Mouse (Mus musculus) urinary bladder, postnatal 25 days (tissue): ENCODE measurements around the gene Uba2.
"Not testable (repeated sequence)": the region's sequence is repeated elsewhere in the genome, so short reads cannot be mapped to it uniquely, and the experiment has no call there.

Experiments
- DNase-seq: peaks from one replicate; pipeline ENCODE4 v3.0.0; 2022; ENCODE audit warnings: low spot score

Gene Uba2

GRCm38 (mm10) chr7:34166850-34167249, 2.5 kb downstream of the Uba2 start:
- peak; percentile 11 for DNase-seq

DNA sequence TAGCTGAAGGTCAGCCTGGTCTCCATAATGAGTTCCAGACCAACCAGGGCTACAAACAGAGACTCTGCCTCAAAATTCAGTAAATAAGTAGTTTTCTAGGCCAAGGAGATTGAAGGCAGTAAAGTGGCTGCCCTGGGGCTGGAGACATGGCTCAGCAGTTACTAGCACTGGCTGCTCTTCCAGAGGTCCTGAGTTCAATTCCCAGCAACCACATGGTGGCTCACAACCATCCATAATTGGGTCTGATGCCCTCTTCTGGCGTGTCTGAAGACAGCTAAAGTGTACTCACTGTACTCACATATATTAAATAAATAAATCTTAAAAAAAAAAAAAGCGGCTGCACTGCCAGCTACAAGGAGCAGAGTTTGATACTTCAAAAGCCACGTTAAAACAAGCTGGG, 3.4 kb downstream of the Uba2 start:
- DNase-seq, result no peak

GRCm38 (mm10) chr7:34164671-34165070, 4.7 kb downstream of the Uba2 start:
- DNase-seq, result no peak

DNA sequence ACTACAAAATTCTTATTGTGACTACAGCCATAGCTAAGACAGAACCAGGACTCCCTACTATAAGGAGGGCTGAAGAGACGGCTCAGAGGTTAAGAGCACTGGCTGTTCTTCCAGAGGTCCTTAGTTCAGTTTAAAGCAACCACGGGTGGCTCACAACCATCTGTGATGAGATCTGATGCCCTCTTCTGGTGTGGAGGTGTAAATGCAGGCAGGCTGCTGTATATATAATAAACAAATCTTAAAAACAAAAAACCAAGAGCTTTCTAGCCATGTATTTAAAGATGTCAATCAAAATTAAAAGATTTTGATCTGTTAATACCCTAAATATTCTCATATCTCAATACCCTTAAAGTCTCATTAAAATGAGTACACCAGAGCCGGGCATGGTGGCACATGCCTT, 10.2 kb downstream of the Uba2 start:
- no peak for DNase-seq

- DNase-seq, result no peak
These were observed 11.4 kb downstream of the Uba2 start for GRCm38 (mm10) chr7:34157994-34158393.

- no peak for DNase-seq
These were observed 22.2 kb downstream of the Uba2 start for GRCm38 (mm10) chr7:34147193-34147592.

DNA sequence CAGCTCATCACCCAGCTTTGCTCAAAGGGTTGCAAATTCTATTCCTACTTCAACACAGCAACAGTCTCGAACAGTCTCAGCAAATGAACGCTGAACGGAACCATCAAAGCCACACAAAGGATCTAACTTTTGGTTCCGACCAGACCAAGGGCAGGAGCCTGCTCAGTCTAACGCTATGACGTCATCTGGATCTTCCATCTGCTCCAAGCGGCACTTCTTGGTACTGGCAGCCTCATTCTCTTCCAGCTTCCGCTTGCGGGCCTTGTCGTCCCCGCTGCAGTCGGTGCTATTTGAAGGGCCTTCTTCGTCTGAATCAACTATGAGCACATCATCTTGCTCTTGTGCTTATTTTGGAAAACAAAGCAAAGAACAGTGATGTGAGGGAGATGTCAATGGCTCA, 28.3 kb downstream of the Uba2 start:
- DNase-seq, result no peak

- no peak for DNase-seq
These were observed 29.9 kb downstream of the Uba2 start for GRCm38 (mm10) chr7:34139493-34139892.

DNA sequence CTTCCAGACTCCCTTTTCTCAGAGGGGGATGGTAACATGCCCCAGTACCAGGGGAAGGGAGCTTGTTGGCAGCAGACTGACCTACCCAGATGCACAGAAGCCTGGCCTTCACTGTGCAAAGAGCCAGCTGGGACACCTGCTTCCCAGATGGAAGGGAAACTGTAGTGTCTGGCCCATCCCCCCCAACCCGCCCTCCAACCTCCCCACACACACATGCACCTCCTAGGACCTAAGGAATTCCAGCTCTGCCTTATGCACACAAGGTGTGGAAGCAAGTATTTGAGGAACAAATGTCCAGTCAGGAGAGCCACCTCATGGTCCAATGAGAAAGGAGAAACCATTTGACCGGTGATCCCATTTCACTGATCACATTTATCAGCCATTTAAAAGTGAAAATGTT, 35.1 kb downstream of the Uba2 start:
- DNase-seq, result no peak

DNA sequence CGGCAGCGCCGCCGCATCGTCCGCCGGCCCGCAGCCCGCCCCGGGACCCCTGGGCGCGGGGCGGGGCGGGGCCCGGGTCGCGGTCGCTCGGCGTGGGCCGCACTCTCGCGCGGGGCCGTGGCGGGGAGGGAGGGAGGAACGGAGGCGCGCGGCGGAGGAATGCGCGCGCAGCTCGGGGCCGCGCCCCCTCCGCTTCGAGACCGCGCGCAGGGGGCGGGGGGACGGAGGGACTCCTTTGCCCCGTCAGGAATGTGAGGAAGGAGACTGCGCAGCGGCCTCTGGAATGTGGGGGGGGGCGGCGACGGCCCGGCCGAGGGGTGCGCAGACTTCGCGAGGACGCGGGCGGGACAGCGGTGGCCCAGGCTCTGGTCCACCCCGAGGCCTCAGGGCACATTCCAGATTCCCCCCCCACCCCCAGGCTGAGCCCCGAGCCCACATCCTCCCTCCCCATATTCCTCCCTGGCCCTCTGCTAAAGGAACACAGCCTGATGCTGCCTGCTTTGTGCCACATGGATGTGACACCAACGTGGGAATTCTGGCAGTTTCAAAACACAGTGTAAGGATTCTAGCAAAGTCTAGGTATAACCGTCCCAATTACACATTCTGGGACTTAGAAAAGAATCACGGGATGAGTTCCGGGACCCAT, 36.2 kb downstream of the Uba2 start, which contains the start of gene Wtip:
Gene Wtip (minus strand): TSS at position 152 of the 646 bp plus-strand sequence.
- peak; percentile 69 for DNase-seq

DNA sequence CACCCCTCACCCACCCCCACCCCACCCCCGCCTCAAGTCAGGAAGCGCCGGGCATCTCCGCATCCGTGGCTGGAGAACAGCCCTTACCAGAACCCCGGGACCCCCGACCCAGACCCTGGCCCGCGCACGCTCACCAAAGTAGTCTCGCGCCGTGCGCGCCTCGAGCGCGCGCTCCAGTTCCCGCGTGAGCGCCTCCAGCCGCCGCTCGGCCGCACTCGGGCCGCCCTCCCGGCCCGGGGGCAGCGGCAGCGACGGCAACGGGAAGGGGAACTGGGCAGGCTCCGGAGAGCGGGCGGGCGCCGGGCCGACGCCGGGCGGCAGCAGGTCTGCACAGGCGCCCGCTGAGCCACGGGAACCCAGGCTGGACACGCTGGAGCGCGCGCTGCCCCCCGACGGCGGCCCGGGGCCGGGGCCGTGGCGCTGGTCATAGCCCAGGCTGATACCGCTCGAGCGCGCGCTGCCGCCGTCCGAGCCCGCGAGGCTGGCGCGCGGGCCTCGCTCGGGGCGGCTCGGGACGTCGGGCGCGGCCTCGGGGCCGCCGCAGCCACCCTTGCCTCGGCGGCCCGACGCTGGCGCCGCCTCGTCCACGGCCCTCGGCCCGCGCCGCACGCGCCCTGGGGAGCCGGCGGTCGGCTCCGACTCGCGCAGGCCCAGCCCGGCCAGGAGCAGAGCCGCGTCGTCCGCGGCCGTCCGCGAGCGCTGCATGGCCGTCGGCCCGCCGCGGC, 36.9 kb downstream of the Uba2 start:
- peak; percentile 18 for DNase-seq

DNA sequence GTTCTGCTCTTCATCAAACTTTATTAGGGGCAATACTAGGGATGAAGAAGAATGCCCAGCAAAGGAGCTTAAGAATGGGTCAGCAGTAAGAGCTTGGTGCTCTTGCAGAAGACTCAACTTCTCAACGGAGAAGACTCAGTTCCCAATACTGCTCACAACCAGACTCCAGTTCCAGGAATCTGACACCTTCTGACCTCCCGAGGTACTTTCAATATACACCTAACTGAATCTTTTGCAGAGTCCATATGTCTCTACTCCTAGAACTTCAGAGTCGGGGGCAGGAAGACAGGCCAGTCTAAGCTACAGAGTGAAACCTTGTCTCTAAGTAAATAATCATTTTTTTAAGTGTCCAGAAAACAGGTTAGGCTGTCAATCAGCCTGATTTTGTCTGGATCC, 37.4 kb downstream of the Uba2 start:
- DNase-seq, result no peak

DNA sequence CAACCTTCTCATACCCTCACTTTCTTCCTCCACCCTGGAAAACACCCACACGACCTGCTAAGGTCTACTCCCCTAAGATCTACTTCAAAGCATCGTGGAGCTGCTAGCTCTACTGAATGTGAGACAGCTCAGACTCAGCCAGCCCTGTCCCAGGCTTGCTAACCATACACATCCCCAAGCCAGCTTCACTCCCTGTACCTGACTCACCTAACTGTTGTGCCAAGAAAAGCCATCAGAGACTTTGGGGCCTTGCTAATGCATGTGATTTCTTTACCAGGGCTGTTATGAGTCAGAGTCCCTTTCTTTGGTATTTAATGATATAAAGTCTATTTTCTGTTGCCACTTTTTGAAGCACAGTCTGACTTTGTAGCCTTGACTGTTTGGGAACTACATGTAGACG, 38.3 kb downstream of the Uba2 start:
- DNase-seq, result no peak

GRCm38 (mm10) chr7:34126291-34126690, 43.1 kb downstream of the Uba2 start:
- DNase-seq, result no peak

DNA sequence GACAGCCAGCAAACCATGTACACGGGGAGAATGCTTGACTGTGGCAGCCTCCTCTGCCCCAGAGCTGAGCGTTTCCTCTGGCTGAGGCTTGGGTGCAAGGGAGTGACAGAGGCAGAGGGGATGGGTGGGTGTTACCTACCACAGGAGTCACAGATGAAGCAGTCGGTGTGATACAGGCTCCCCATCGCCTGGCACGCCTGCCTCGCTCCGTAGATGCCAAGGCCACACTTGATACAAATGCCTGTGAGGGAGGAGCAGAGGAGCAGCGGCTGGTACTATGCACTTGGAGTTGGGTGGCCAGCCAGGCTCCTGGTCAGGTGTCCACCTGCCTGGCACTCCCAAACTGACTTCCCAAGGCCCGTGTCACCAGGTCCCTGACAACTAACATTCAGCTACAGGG, 44.1 kb downstream of the Uba2 start:
- no peak for DNase-seq

DNA sequence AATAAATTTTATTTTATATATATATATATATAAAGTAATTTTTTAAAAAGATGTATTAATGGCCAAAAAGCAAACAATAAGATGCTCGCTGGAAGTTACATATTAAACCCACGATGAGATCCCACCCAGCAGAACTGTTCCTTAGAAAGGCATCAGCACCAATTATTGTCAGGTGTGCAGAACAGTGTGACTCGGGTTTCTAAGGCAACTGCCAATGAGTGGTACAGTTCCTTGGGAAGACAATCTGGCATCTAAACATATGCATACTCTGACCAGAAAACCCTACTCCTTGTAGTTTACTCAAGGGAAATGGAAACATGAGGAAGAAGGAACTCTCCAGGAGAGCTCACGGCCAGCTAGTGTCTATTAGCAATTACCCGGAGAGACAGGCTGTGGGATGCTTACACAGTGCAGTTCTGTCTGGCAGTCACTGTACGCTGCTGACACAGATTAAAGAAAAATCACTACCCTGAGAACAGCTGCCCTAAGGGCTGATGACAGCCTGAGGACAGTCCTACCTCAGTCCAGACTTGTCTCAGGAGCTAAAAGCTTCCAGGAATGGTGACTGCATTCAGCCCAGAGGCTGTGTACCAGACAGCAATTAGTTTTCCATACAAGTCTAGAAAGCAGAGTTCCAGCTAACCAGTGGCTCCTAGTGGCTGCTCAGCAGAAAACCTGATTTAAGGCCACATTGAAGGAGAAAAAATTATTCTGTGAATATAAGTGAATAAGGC, 46.2 kb downstream of the Uba2 start:
- DNase-seq, result no peak

DNA sequence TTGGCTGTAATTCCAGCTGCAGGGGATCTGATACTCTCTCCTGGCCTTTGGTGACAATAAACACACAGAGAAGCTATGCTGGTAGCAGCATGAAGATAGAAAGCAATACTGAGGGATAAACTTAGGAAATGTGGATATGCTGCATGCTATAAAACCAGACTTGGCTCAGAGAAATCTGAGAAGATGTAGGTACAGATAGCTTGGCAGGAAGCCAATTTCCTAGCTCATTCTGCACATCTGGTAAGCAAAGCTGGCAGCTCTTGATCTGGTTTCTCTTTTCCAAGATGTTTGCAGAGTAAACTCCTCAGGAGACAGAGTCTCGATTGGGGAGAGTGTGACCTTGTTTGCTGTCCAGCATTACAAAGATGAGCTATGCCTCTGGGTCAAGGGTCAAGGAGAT, 48.8 kb downstream of the Uba2 start:
- not testable (repeated sequence) for DNase-seq

DNA sequence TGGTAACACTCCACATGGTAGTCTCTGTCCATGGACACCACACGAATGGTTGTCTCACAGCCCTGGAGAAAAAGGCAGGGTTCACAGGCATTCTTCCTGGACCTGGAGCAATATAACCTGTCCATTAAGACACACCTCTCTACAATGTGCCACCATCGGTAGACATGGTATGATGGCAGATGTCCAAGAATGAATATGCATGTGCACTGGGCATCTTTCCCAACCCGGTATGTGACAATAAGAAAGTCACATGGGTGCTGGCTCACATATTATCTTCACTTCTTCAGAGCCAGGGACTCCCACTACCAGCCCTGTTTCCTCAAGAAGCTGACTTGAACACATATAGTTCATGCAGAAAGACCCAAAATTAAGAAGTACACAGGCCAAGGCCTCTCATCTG, 52.8 kb downstream of the Uba2 start:
- DNase-seq, result no peak

DNA sequence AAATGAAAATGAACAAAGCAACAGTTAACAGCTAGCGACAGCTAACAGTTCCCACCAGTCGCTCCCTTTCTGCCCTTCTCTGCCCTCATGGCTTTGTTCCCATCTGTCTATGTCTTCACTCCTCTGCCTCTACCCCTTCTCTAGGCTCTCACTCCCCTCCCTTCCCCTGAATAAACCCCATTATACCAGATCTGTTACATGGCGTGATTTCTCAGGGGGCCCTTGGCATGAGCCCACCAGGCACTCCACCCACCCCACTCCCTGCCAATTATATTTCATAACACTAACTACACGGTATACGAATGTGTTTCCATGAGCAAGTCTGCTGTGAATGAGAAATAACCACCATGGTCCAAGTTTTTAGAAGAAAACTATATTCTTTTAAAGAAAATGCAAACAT, 60.2 kb downstream of the Uba2 start:
- no peak for DNase-seq

DNA sequence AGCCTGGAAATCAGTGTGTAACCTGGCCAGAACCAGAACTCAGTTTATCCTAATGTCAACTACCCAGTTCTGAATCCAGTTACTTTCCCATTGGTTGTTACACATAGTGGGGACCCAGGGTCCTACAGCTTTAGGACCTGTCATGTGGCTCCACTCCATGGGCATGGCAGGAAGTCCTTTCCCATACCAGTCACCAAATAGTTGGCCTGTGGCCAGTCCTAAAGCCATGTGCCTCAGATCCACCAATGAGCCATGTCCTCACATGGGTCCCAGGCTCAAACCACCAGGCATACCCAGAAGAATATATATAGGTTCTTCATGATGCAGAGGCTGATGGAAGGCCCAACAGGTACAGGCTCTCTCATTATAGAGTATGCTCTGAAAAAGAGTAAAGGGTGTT, 68.1 kb downstream of the Uba2 start:
- no peak for DNase-seq

DNA sequence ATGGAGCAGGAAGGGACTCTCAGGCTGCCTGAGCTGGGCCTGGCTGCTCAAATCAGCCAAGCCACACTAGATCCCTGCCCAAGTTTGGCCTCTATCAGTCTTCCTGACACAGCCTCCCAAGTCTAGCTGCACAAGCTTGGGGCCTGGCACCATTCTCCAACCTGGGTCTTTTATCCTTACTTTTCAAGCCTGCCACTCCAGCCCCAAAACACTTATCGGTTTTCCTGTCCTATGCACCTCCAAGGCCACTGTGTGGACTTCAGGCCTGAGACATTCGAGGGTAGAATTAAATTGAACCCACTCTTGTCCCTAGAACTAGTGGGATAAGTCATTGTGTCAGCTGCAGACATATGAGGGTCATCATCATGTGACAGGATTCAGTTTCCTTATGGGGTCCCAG, 69.4 kb downstream of the Uba2 start:
- no peak for DNase-seq

DNA sequence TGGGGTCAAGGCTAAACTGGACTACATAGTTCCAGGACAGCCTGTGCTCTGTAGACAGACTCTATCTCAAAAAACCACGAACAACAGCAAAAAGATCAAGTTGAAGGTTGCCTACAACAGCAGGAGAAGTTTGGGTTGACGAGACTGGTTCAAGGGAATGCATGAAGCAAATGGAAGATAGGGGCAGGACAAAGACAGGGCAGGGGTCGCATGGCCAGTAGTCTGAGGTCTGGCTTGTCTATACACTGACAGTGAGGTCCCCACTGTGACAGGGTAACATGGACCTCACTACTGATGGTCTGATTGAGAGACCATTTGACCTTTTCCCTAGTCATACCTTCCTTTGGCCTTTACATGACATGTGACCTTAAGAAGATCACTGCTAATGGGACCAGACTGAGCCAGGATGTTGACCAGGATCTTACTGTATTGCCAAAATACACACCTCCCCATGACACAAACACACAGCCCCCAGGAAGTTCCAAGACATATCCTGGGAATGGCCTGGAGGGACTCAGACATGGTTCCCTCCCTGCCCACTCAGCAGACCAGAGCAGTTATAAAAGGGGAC, 74.4 kb downstream of the Uba2 start, which contains the start of gene Scgb1b30:
Gene Scgb1b30 (plus strand): TSS at position 521 of the 571 bp plus-strand sequence.
- DNase-seq, result no peak
